Mouse (Mus musculus) liver, embryonic 11.5 days (tissue): Measurements from ENCODE around the gene Lhfpl5. TPM values are rescaled to one million over a fixed set of nuclear protein-coding genes. Genes with fewer than 3 reads are reported as not detected.
A peak's percentile ranks its signal among the peaks of the same experiment; 100 is the strongest.

ENCODE experiments used
- ATAC-seq: fragments of 200-750 bp; cut with Nextera tagmentation; replicated peaks from 2 replicates; pipeline ENCODE4 v1.8.0; 2017; ENCODE audit warnings: moderate number of reproducible peaks, mild to moderate bottlenecking, moderate TSS enrichment, moderate library complexity; ENCODE audit not compliant: low FRiP score
- DNase-seq: peaks from one replicate; pipeline ENCODE4 v3.0.0-alpha.2; 2017; ENCODE audit warnings: low spot score
- H3K27ac ChIP-seq: fragments of 300-500 bp; sonication (generic); 2 replicates; pipeline ENCODE4 v1.5.1; 2014; ENCODE audit warnings: mild to moderate bottlenecking, low read depth, low read length, control low read depth
- H3K27me3 ChIP-seq: fragments of 300-500 bp; sonication (generic); replicated peaks from 2 replicates; pipeline ENCODE4 v1.6.1; 2014; ENCODE audit warnings: low read length, mixed read lengths; ENCODE audit not compliant: control insufficient read depth, insufficient read depth
- H3K36me3 ChIP-seq: fragments of 300-500 bp; sonication (generic); 2 replicates; pipeline ENCODE4 v1.6.1; 2014; ENCODE audit warnings: mild to moderate bottlenecking, low read length, moderate library complexity, mixed read lengths; ENCODE audit not compliant: control insufficient read depth, insufficient read depth
- H3K4me1 ChIP-seq: fragments of 300-500 bp; sonication (generic); replicated peaks from 2 replicates; pipeline ENCODE4 v1.6.1; 2014; ENCODE audit warnings: low read length, mixed read lengths; ENCODE audit not compliant: control insufficient read depth, insufficient read depth
- H3K4me2 ChIP-seq: fragments of 300-500 bp; sonication (generic); 2 replicates; pipeline ENCODE4 v1.6.1; 2014; ENCODE audit warnings: mild to moderate bottlenecking, control low read depth, moderate library complexity
- H3K4me3 ChIP-seq: fragments of 300-500 bp; sonication (generic); 2 replicates; pipeline ENCODE4 v1.5.1; 2014; ENCODE audit warnings: low read depth, low read length, control low read depth
- H3K9ac ChIP-seq: fragments of 300-500 bp; sonication (generic); 2 replicates; pipeline ENCODE4 v1.6.1; 2014; ENCODE audit warnings: low read depth, low read length, control low read depth
- H3K9me3 ChIP-seq: fragments of 300-500 bp; sonication (generic); 2 replicates; pipeline ENCODE4 v1.6.1; 2016; ENCODE audit warnings: low read length, inconsistent platforms, mixed read lengths; ENCODE audit not compliant: control insufficient read depth
- WGBS: fragments of 180-500 bp; shearing (Covaris S2); extraction: QIAGEN DNeasy Blood & Tissue Kit; methylation state at CpG from one replicate; pipeline ENCODE4 v1.1.7; 2014; 5-methylcytosine and 5-hydroxymethylcytosine counted together
- polyA plus RNA-seq: library from polyadenylated mRNA; unstranded; fragments of >200 nt; fragmentation: Nextera tagmentation; extraction: Ambion mirVana; gene quantifications from 2 replicates; pipeline ENCODE4 v1.2.1, GENCODE M21; 2014

Gene Lhfpl5
- polyA plus RNA-seq, result 0.27 and 0.33 TPM in 2 replicates

DNA sequence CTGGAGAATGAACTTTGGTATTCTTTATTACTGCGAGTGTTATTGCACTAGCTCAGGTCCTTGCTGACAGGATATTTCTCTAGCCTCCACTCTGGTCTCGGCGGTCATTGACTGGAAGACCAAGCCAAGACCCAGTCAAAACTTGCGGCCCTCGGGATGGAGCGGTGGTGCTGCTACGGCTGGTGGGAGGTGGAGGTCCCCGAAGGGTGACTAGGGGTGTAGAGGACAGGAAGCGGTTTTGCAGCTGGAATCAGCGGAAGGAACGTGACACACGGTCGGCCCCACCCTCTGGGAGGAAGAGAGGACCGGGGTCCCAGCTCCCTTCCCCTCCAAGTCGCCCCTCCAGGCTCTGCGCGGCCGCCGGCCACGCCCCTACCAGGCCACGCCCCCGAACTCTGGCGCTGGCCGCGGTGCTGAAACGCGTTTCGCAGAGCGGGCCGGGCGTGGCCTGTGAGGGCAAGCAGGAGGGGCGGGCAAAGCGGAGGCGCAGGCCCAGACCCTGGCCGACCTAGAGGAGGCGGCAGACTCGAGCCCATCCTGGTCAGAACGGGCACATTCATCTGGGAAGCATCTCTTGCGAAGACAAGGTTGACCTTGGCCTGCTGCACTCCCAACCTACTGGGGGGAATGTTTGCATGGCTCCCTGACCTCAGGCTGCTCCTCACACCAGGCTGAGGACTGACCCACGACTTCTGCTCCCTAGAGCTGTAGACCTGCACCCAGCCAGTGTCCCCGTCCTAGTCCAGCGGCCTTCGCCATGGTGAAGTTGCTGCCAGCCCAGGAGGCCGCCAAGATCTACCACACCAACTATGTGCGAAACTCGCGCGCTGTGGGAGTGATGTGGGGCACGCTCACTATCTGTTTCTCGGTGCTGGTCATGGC lies at the start of gene Lhfpl5:
Gene Lhfpl5, plus strand, starts transcription at position 398 of the 882 bp plus-strand sequence.
- H3K9ac ChIP-seq, result no peak within 1 kb of the TSS
- 16% methylated on average over 50 of the region's 50 CpGs for WGBS
- H3K27me3 ChIP-seq, result peaks cover 6% of the 10 kb centered on the region; the same call in 1 of the 2 replicates
- H3K9me3 ChIP-seq, result no peaks in the 10 kb centered on the region
- DNase-seq, result peak; percentile 79
- H3K36me3 ChIP-seq, result no peaks in the 10 kb centered on the region
- H3K4me3 ChIP-seq, result peak within 1 kb of the TSS; percentile 36
- H3K4me1 ChIP-seq, result 0 out of 2 replicates have a peak, but pooled peaks cover under 1% of the 10 kb centered on the region
- no peak within 1 kb of the TSS for H3K27ac ChIP-seq
- H3K4me2 ChIP-seq, result peak within 1 kb of the TSS; percentile 58
- ATAC-seq, result peak; percentile 66; the same call in 1 of the 2 replicates

DNA sequence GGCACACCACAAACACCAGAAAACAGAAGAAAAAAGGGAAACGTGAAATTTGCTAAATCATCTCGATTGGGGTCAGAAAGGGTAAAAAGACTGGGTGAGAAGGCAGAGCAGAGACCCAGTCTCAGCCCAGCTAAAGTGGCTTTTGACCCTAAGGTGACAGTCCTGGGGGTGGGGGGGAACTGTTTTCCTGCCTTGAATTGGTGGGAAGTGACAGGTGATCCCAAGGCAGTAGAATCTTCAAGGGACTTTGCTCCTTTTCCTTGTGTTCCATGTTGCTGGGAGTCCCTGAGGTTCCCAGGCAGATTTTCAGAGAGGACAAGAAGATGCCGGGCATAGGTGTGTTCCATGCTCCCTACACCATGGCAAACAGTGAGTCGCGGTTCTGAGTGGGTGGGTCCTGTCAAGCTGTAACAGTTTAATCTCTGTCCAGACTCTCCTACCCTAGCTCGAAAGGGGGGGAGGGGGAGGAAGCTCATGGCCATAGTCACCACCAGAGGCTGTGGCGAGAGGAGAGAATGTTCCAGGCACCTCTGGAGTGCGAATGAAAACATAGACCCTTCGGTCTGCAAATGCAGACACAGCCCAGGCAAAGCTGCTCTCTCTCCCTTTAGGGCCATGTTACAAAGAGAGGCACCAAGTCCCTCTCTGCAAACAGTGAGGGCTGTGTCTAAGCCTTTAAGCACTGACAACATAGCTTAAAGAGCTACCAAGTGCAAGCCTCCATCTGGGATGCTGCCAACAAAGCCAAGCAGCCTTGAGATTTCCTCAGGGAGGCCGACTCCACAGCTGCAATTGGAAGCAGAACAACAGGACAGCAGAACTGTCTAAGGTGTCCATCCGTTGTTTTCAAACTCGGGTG lies 48.0 kb upstream of the Lhfpl5 start:
- Histone ChIP-seq H3K4me2 (no peak overlapping the region; the same call in 1 of the 2 replicates), H3K9me3 (no peaks in the 10 kb centered on the region), H3K4me1 (peaks cover 16% of the 10 kb centered on the region), H3K9ac (no peak overlapping the region), H3K36me3 (no peaks in the 10 kb centered on the region), H3K27me3 (peaks cover 14% of the 10 kb centered on the region), H3K4me3 (no peak overlapping the region), H3K27ac (no peak overlapping the region)
- DNase-seq (no peak), ATAC-seq (no peak)
- 38% methylated on average over 12 of the region's 12 CpGs for WGBS

DNA sequence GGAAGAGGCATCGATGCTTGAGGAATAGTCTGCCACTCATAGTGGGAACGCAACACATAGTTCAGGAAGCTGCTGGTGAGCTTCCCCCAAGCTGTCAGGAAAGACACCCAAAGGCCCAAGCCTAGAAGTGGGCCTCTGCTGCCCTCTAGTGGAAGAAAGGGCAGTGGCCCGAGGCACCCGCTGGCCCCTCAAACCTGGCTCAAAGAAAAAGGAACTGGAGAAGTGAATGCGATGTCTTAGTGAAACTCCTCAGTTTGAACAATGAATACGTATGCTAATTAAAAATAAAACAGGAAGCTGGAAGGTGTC lies 47.4 kb upstream of the Lhfpl5 start:
- H3K4me2 ChIP-seq, result no peak overlapping the region; the same call in 1 of the 2 replicates
- DNase-seq (peak; percentile 78), ATAC-seq (no peak)
- H3K27ac ChIP-seq, result no peak overlapping the region
- WGBS, result 2% methylated on average over 6 of the region's 6 CpGs
- H3K9me3 ChIP-seq, result no peaks in the 10 kb centered on the region
- no peaks in the 10 kb centered on the region for H3K36me3 ChIP-seq
- H3K9ac ChIP-seq, result no peak overlapping the region
- H3K4me1 ChIP-seq, result peaks cover 13% of the 10 kb centered on the region
- peaks cover 12% of the 10 kb centered on the region for H3K27me3 ChIP-seq
- no peak overlapping the region for H3K4me3 ChIP-seq

DNA sequence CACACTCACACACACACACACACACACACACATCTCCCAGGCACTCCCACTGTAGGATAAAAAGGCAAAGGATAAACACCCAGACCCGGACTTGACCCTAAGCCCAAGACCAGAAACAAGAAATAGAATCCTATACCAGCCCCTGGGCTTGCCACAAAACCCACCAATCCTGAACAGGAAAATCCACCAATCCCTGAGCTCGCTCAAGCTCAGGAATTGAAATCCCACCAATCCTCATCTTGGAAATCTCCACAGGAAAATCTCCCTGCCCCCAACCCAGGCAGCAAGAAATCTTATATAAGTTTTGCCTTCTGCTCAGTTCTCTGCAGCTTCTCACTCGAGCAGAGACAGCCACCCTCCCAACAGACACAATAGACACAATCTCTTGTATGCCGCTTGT lies 46.3 kb upstream of the Lhfpl5 start:
- H3K9ac ChIP-seq, result no peak overlapping the region
- H3K4me1 ChIP-seq, result peaks cover 8% of the 10 kb centered on the region
- H3K27me3 ChIP-seq, result peaks cover 9% of the 10 kb centered on the region
- no peak overlapping the region for H3K4me3 ChIP-seq
- no peak overlapping the region for H3K4me2 ChIP-seq
- ATAC-seq, result no peak
- H3K9me3 ChIP-seq, result no peaks in the 10 kb centered on the region
- no peak overlapping the region for H3K27ac ChIP-seq
- no peak for DNase-seq
- no peaks in the 10 kb centered on the region for H3K36me3 ChIP-seq
- WGBS, result 65% methylated on average over 4 of the region's 4 CpGs

GRCm38 (mm10) chr17:28530506-28530905 lies 44.9 kb upstream of the Lhfpl5 start, which contains the start of gene Armc12:
TSS of gene Armc12 (plus strand) at chr17:28530806.
- DNase-seq (no peak), ATAC-seq (no peak)
- H3K9ac ChIP-seq, result no peak within 1 kb of the TSS
- peaks cover 8% of the 10 kb centered on the region; the same call in 1 of the 2 replicates for H3K4me1 ChIP-seq
- no peak within 1 kb of the TSS; the same call in 1 of the 2 replicates for H3K4me2 ChIP-seq
- H3K36me3 ChIP-seq, result no peaks in the 10 kb centered on the region
- no peaks in the 10 kb centered on the region for H3K9me3 ChIP-seq
- WGBS, result 88% methylated on average over 6 of the region's 6 CpGs
- no peak within 1 kb of the TSS for H3K4me3 ChIP-seq
- peaks cover 9% of the 10 kb centered on the region for H3K27me3 ChIP-seq
- no peak within 1 kb of the TSS for H3K27ac ChIP-seq

GRCm38 (mm10) chr17:28531946-28532345 lies 43.5 kb upstream of the Lhfpl5 start:
- Histone ChIP-seq H3K4me1 (peaks cover 8% of the 10 kb centered on the region; the same call in 1 of the 2 replicates), H3K9ac (no peak overlapping the region), H3K9me3 (no peaks in the 10 kb centered on the region), H3K27ac (no peak overlapping the region), H3K36me3 (no peaks in the 10 kb centered on the region), H3K4me3 (no peak overlapping the region), H3K27me3 (peaks cover 9% of the 10 kb centered on the region), H3K4me2 (peak overlapping the region; percentile 4)
- DNase-seq (no peak), ATAC-seq (no peak; the same call in 1 of the 2 replicates)
- 15% methylated on average over 18 of the region's 18 CpGs for WGBS

DNA sequence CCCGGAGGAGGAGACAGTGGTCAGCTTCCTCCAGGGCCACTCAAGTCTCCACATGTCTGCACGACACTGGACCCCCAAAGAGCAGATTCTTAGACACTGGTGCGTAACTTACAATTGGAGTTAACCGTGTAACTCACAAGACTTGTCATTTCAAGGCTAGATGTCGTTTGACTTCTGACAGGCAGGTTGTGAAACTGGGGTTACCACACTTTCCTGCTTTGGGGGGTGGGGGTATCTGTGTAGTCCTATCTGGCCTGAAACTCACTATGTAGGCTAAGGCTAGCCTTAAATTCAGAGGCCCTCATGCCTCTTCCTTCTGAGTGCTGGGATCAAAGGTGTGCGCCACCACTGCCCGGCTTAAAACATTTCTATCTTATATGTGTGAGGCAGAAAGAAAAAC lies 42.9 kb upstream of the Lhfpl5 start:
- no peak for DNase-seq
- H3K4me2 ChIP-seq, result no peak overlapping the region
- no peak for ATAC-seq
- H3K9me3 ChIP-seq, result no peaks in the 10 kb centered on the region
- H3K9ac ChIP-seq, result no peak overlapping the region
- no peak overlapping the region for H3K27ac ChIP-seq
- H3K4me3 ChIP-seq, result no peak overlapping the region
- H3K27me3 ChIP-seq, result peaks cover 9% of the 10 kb centered on the region
- H3K36me3 ChIP-seq, result no peaks in the 10 kb centered on the region
- peaks cover 2% of the 10 kb centered on the region; the same call in 1 of the 2 replicates for H3K4me1 ChIP-seq
- 77% methylated on average over 7 of the region's 7 CpGs for WGBS

GRCm38 (mm10) chr17:28533327-28533726 lies 42.1 kb upstream of the Lhfpl5 start:
- Histone ChIP-seq H3K27me3 (peaks cover 9% of the 10 kb centered on the region), H3K9ac (no peak overlapping the region), H3K9me3 (no peaks in the 10 kb centered on the region), H3K36me3 (no peaks in the 10 kb centered on the region), H3K27ac (no peak overlapping the region), H3K4me1 (no peaks in the 10 kb centered on the region; the same call in 1 of the 2 replicates), H3K4me2 (no peak overlapping the region), H3K4me3 (no peak overlapping the region)
- DNase-seq (no peak), ATAC-seq (no peak)
- WGBS, result 78% methylated on average over 13 of the region's 13 CpGs
